Mouse (Mus musculus): ENCODE measurements around the gene Klhl42. TPM values are rescaled to one million over a fixed set of nuclear protein-coding genes. Genes with fewer than 3 reads are reported as not detected.

Klhl42 gene
- polyA plus RNA-seq (2012; rRNA removed) (1.8 and 2.0 TPM in 2 replicates), polyA plus RNA-seq (2014; fragmentation: Nextera tagmentation; extraction: Ambion mirVana) (1.9 and 2.3 TPM in 2 replicates)

DNA sequence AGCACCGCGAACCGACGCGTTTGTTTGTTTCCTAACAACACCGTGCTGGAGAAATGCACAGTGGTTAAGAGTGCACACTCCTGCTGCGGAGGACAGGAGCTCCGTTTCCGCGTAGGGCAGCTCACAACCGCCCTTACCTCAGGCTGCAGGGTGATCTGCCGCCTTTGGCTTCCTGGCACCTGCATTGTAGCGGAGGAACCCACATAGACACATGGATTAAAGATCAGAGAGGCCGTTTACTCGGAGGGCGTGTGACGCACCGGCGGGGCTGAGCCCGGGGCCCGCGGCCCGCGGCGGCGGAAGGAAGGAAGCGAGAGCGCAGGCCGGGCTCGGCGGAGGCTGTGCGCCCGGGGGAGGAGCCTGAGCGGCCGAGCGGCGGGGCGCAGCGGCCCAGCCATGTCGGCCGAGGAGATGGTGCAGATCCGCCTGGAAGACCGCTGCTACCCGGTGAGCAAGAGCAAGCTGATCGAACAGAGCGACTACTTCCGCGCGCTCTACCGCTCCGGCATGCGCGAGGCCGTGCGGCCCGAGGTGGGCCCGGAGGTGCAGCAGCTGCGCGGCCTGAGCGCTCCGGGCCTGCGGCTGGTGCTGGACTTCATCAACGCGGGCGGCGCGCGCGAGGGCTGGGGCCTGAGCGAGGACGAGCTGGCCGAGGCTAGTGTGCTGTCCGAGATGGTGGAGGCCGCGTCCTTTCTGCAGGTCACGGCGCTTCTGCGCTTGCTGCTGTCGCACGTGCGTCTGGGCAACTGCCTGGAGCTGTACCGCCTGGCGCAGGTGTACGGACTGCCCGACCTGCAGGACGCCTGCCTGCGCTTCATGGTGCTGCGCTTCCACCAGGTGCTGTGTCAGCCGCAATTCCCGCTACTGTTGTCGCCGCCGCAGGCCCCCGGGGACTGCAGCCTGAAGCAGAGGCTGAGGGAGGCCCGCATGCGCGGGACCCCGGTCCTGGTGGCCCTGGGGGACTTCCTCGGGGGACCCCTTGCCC is at the start of gene Klhl42:
Gene Klhl42 (plus strand): TSS at position 244 of the 985 bp plus-strand sequence.
- peak within 1 kb of the TSS; percentile 61 to 68 for H3K4me3 ChIP-seq (ENCODE audit: insufficient read depth in 1 of 2, low read depth in 2 of 2, low read length in 2 of 2)
- TF ChIP-seq EP300 (IDR thresholded peaks at IDR 0.05; ENCODE audit: low read depth) (no peak), CTCF (IDR thresholded peaks at IDR 0.05; ENCODE audit: low read depth) (no peak)
- peaks cover 2 to 15% of the 10 kb centered on the region in 2 experiments; a peak in 2 of 4 replicates for H3K4me1 ChIP-seq (replicated peaks; ENCODE audit: control insufficient read depth in 2 of 2, insufficient read depth in 2 of 2, low read length in 1 of 2)
- no peak within 1 kb of the TSS for H3K27ac ChIP-seq
- H3K9me3 ChIP-seq (ENCODE audit: control insufficient read depth, low read length): no peaks in the 10 kb centered on the region
- DNase-seq (ENCODE audit: low read depth in 3 of 3, low spot score in 3 of 3) (peak; percentile 26 to 29 (median 28)), ATAC-seq (ENCODE audit: insufficient read depth) (peak; percentile 87)
- no peaks in the 10 kb centered on the region; the same call in 1 of the 2 replicates for H3K36me3 ChIP-seq (replicated peaks; ENCODE audit: control insufficient read depth, insufficient read depth, low read depth)
- WGBS (ENCODE audit: insufficient replicate concordance): under 1% methylated on average over 98 of the region's 99 CpGs
- H3K4me2 ChIP-seq (ENCODE audit: low read depth): peak within 1 kb of the TSS; percentile 78
- peaks cover 4% of the 10 kb centered on the region; the same call in 1 of the 2 replicates for H3K27me3 ChIP-seq (ENCODE audit: control insufficient read depth, insufficient read depth, low read length)
- peak within 1 kb of the TSS; percentile 64 for H3K9ac ChIP-seq (replicated peaks)

DNA sequence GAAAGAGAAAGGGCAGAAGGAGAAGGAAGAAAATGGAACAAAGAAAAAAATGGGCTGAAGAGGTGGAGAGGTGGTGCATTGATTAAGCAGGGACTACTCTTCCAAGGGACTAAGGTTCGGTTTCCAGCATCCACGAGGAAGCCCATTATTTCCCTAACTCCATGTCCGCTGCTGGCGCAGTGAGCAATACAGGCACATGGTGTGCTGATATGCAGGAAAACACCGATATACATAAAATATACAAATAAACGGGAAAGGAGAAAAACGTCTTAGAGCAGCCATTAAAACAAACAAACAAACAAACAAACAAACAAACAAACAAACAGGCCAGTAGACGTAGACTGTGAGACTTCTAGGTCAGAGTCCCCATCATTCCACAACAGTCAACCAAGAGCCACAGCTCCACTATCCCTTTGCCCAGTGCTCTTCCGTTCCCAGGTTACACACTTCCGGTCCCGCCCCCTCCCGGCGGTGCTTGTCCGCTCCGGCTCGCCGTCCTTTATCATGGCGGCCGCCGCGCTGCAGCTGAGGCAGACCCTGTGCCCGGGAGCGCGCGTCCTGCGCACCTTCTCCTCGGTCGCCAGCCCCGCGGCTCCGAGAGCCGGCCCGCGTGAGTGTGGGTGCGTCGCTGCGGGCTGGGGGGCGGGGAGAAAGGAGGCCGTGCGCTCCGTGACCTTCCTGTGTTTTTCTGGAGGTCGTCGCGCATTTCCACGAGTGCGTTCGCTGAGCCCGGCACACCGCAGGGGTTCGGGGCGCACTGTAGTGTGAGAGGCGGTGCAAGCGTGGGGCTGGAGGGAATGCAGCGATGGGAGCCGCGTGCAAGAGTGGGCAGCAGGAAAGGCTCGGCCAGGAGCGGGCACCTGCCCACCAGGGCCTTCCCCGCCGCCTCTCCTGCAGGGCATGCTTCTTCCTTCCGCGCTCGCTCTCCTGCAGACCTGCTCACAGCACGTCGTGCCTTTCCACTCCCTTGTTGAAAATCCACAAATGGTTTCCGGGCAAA is 48.6 kb upstream of the Klhl42 start, which contains the start of gene Mrps35:
Gene Mrps35 (plus strand): TSS at position 474 of the 1,000 bp plus-strand sequence.
- Histone ChIP-seq H3K4me1 (replicated peaks; ENCODE audit: control insufficient read depth in 2 of 2, insufficient read depth in 2 of 2, low read length in 1 of 2) (peaks cover 9 to 10% of the 10 kb centered on the region in 2 experiments), H3K27me3 (ENCODE audit: control insufficient read depth, insufficient read depth, low read length) (no peaks in the 10 kb centered on the region), H3K4me2 (ENCODE audit: low read depth) (peak within 1 kb of the TSS; percentile 90), H3K9me3 (ENCODE audit: control insufficient read depth, low read length) (no peaks in the 10 kb centered on the region), H3K27ac (no peak within 1 kb of the TSS; the same call in 1 of the 2 replicates), H3K9ac (replicated peaks) (peak within 1 kb of the TSS; percentile 91), H3K36me3 (replicated peaks; ENCODE audit: control insufficient read depth, insufficient read depth, low read depth) (no peaks in the 10 kb centered on the region; the same call in 1 of the 2 replicates), H3K4me3 (ENCODE audit: insufficient read depth in 1 of 2, low read depth in 2 of 2, low read length in 2 of 2) (peak within 1 kb of the TSS; percentile 75 to 96)
- DNase-seq (ENCODE audit: low read depth in 3 of 3, low spot score in 3 of 3) (peak; percentile 72 to 79 (median 79)), ATAC-seq (ENCODE audit: insufficient read depth) (peak; percentile 98)
- TF ChIP-seq EP300 (IDR thresholded peaks at IDR 0.05; ENCODE audit: low read depth) (no peak), CTCF (IDR thresholded peaks at IDR 0.05; ENCODE audit: low read depth) (0 out of 2 replicates have a peak, but pooled peaks have one; percentile 23)
- WGBS (ENCODE audit: insufficient replicate concordance): 3% methylated on average over 65 of the region's 66 CpGs

DNA sequence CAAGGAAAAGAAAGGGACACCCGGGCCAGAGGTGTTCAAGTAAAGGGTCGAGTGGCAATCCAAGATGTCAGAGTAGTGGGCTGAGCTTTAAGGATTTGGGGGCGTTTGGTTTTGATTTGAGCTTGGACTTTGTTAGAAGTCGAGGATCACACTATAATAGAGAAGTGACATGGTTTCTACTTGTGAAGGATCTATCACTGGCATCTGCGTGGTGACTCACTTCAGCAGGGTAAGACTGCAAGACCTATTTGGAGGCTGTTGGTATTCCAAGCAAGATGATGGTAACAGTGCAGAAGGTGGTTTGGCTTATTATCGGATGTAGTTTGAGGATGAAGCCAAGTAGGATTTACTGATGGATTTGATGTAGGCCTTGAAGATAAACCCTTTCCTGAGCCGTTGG is 47.5 kb upstream of the Klhl42 start:
- Histone ChIP-seq H3K4me2 (ENCODE audit: low read depth) (peak overlapping the region; percentile 90), H3K27me3 (ENCODE audit: control insufficient read depth, insufficient read depth, low read length) (no peaks in the 10 kb centered on the region), H3K4me3 (ENCODE audit: insufficient read depth in 1 of 2, low read depth in 2 of 2, low read length in 2 of 2) (peak overlapping the region; percentile 75 to 96), H3K9me3 (ENCODE audit: control insufficient read depth, low read length) (no peaks in the 10 kb centered on the region), H3K4me1 (replicated peaks; ENCODE audit: control insufficient read depth in 2 of 2, insufficient read depth in 2 of 2, low read length in 1 of 2) (peaks cover 9 to 10% of the 10 kb centered on the region in 2 experiments), H3K9ac (replicated peaks) (peak overlapping the region; percentile 91), H3K36me3 (replicated peaks; ENCODE audit: control insufficient read depth, insufficient read depth, low read depth) (peaks cover 7% of the 10 kb centered on the region), H3K27ac (no peak overlapping the region)
- ATAC-seq (ENCODE audit: insufficient read depth): no peak
- no peak for DNase-seq (ENCODE audit: low read depth in 3 of 3, low spot score in 3 of 3)
- 33% methylated on average over 7 of the region's 7 CpGs for WGBS (ENCODE audit: insufficient replicate concordance)
- TF ChIP-seq CTCF (IDR thresholded peaks at IDR 0.05; ENCODE audit: low read depth): no peak
- no peak for TF ChIP-seq EP300 (IDR thresholded peaks at IDR 0.05; ENCODE audit: low read depth)

DNA sequence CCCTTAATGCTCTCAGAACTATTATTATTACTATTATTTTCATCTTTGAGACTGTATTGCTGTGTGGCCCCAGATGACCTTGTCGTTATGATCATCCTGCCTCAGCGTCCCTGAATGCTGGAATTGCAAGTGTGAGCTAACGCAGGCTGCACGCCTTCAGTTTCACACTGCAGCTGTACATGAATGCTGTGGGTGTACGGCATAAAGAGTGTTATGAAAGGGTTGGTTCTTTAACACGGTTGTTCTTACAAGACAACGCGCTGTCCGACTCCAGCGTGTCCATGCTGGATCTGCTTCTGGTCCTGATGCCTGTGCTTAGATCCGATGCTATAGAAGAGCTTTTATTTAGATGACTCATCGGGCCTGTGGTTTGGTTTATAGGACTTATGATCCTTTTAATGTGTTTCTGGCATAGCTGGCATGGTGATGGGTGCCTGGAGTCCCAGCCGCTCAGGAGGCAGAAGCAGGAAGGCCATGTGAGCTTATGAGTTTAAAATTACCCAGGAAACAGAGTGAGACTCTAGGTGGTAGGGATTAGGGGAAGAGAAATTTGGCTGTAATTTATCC is 41.9 kb upstream of the Klhl42 start:
- DNase-seq (ENCODE audit: low read depth in 3 of 3, low spot score in 3 of 3) (no peak), ATAC-seq (ENCODE audit: insufficient read depth) (no peak)
- H3K4me1 ChIP-seq (replicated peaks; ENCODE audit: control insufficient read depth in 2 of 2, insufficient read depth in 2 of 2, low read length in 1 of 2): no peaks in the 10 kb centered on the region
- TF ChIP-seq CTCF (IDR thresholded peaks at IDR 0.05; ENCODE audit: low read depth) (no peak), EP300 (IDR thresholded peaks at IDR 0.05; ENCODE audit: low read depth) (no peak)
- no peaks in the 10 kb centered on the region for H3K9me3 ChIP-seq (ENCODE audit: control insufficient read depth, low read length)
- H3K9ac ChIP-seq (replicated peaks): no peak overlapping the region
- H3K36me3 ChIP-seq (replicated peaks; ENCODE audit: control insufficient read depth, insufficient read depth, low read depth): peaks cover 13% of the 10 kb centered on the region
- H3K4me3 ChIP-seq (ENCODE audit: insufficient read depth in 1 of 2, low read depth in 2 of 2, low read length in 2 of 2): no peak overlapping the region
- no peak overlapping the region for H3K27ac ChIP-seq
- no peaks in the 10 kb centered on the region for H3K27me3 ChIP-seq (ENCODE audit: control insufficient read depth, insufficient read depth, low read length)
- 85% methylated on average over 13 of the region's 13 CpGs for WGBS (ENCODE audit: insufficient replicate concordance)
- no peak overlapping the region for H3K4me2 ChIP-seq (ENCODE audit: low read depth)
